Mouse (Mus musculus): ENCODE measurements around the gene RPS10-NUDT3. TPM values are rescaled to one million over a fixed set of nuclear protein-coding genes. Genes with fewer than 3 reads are reported as not detected.

RPS10-NUDT3 gene
- polyA plus RNA-seq, 1 experiment from 2014 or later: not detected

DNA sequence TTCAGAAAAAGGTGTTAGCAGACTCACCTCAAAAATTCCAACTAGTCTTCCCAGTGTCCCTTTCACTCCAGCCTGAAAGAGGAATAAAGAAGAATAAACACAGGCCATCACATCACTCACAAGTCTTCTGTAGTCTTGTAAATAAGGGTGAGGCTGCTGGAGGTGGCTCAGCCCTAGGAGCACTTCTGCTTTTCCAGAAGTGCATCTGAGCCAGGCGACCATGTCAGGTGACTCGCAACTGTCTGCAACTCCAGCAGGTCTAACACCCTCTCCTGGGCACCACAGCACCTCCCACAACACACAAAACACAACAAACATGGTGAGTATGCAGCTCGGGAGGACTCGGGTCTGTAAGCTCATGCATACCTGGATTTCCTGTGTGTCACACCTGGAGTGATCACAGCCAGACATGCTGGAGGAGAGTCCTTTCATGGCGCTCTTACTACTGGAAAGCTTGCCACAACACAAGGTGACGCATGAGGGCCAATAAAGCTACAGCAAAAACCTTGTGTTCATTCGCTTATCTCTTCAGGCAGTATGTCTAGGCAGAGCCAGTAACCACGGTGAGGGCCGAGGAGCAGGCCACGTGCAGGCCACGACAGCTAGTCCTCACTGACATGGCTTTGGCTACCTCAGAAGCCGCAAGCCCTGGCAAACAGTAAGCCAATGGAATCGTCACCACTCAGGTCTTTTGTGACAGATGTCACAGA is 51.7 kb downstream of the RPS10-NUDT3 start:
- no peak overlapping the region for H3K4me2 ChIP-seq (ENCODE audit: low read depth, low read length)
- 85% methylated on average over 13 of the region's 13 CpGs for WGBS
- no peak overlapping the region for H3K4me3 ChIP-seq (ENCODE audit: low read length)
- no peak overlapping the region for H3K9ac ChIP-seq (ENCODE audit: low read length)
- peaks cover 22% of the 10 kb centered on the region for H3K36me3 ChIP-seq (ENCODE audit: control insufficient read depth, insufficient read depth, low read length)
- no peak overlapping the region for H3K27ac ChIP-seq (ENCODE audit: low read length)
- ATAC-seq (ENCODE audit: low read depth): no peak
- H3K27me3 ChIP-seq (ENCODE audit: control insufficient read depth, insufficient read depth, low read depth, low read length): no peaks in the 10 kb centered on the region
- no peaks in the 10 kb centered on the region for H3K9me3 ChIP-seq (ENCODE audit: control insufficient read depth, low read length)
- no peaks in the 10 kb centered on the region for H3K4me1 ChIP-seq (replicated peaks; ENCODE audit: control insufficient read depth, insufficient read depth, low read length)

GRCm38 (mm10) chr17:27580392-27581068 is 54.5 kb downstream of the RPS10-NUDT3 start:
- peaks cover 11% of the 10 kb centered on the region for H3K4me1 ChIP-seq (replicated peaks; ENCODE audit: control insufficient read depth, insufficient read depth, low read length)
- no peak for ATAC-seq (ENCODE audit: low read depth)
- no peak overlapping the region for H3K4me2 ChIP-seq (ENCODE audit: low read depth, low read length)
- no peak overlapping the region for H3K4me3 ChIP-seq (ENCODE audit: low read length)
- H3K36me3 ChIP-seq (ENCODE audit: control insufficient read depth, insufficient read depth, low read length): peaks cover 21% of the 10 kb centered on the region
- 80% methylated on average over 20 of the region's 20 CpGs for WGBS
- H3K9ac ChIP-seq (ENCODE audit: low read length): no peak overlapping the region
- H3K9me3 ChIP-seq (ENCODE audit: control insufficient read depth, low read length): no peaks in the 10 kb centered on the region
- H3K27ac ChIP-seq (ENCODE audit: low read length): no peak overlapping the region
- H3K27me3 ChIP-seq (ENCODE audit: control insufficient read depth, insufficient read depth, low read depth, low read length): no peaks in the 10 kb centered on the region

DNA sequence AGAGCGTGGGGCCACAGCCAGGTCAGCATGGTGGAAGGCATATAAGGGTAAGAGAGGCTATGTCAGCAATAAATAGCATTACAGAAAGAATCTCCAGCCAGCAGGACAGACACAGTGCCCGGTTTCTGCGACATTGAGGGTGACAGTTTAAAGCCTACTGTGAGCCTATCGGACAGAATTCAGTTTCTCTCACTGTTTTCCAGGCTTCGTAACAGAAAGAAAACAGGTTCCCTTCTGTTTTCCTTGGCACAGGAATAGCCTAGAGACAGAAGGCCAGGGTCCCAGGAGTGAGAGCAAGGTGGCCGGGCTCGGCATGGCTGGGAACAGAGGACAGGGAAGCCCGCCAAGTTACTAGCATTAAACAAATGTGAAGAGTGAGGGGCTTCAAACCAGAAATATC is 55.2 kb downstream of the RPS10-NUDT3 start:
- Histone ChIP-seq H3K4me3 (ENCODE audit: low read length) (no peak overlapping the region), H3K9me3 (ENCODE audit: control insufficient read depth, low read length) (no peaks in the 10 kb centered on the region), H3K36me3 (ENCODE audit: control insufficient read depth, insufficient read depth, low read length) (peaks cover 21% of the 10 kb centered on the region), H3K4me1 (replicated peaks; ENCODE audit: control insufficient read depth, insufficient read depth, low read length) (peaks cover 13% of the 10 kb centered on the region), H3K9ac (ENCODE audit: low read length) (no peak overlapping the region), H3K27ac (ENCODE audit: low read length) (no peak overlapping the region), H3K4me2 (ENCODE audit: low read depth, low read length) (no peak overlapping the region), H3K27me3 (ENCODE audit: control insufficient read depth, insufficient read depth, low read depth, low read length) (no peaks in the 10 kb centered on the region)
- WGBS: 91% methylated on average over 8 of the region's 8 CpGs
- no peak for ATAC-seq (ENCODE audit: low read depth)

DNA sequence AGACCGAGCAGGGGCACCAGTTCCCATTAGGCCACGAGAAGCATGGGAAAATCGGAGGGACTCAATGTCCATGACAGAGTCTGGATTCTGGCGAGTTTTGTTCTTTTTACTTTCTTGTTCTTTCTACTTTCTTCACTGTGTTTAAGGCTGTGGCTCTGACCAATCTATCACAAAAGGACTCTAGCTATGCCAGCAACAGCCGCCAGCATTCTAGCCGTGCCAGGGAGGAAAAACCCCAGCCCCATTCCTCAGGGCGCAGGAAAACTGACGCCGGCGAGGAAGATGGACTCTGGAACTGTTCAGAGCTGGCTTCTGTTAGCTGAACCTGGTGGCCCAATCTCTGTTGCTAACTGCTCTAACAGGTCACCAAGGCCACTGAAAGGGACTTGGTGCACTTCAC is 56.5 kb downstream of the RPS10-NUDT3 start:
- peaks cover 21% of the 10 kb centered on the region for H3K36me3 ChIP-seq (ENCODE audit: control insufficient read depth, insufficient read depth, low read length)

DNA sequence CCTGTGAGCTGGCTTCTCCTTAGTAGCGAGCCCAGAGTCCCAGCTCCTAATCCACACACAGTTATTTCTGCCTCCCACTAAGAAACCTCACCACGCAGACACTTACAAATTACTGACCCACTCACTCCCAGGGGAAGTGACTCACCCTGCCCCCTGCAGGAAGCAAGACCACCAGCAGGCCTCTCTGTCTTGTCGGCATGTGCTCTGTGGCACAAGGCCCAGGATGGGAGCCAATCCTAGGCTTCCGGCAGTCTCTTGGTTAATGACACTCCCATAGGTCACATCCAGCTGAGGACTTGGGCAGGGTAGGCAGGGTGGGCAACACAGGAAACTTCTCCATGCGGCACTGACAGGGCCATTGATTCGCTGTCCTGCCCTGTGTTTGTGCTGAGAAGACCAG is 57.6 kb downstream of the RPS10-NUDT3 start:
- Histone ChIP-seq H3K9ac (ENCODE audit: low read length) (no peak overlapping the region), H3K4me2 (ENCODE audit: low read depth, low read length) (no peak overlapping the region), H3K4me1 (replicated peaks; ENCODE audit: control insufficient read depth, insufficient read depth, low read length) (peaks cover 13% of the 10 kb centered on the region), H3K36me3 (ENCODE audit: control insufficient read depth, insufficient read depth, low read length) (peaks cover 21% of the 10 kb centered on the region), H3K4me3 (ENCODE audit: low read length) (no peak overlapping the region), H3K27ac (ENCODE audit: low read length) (no peak overlapping the region), H3K9me3 (ENCODE audit: control insufficient read depth, low read length) (no peaks in the 10 kb centered on the region), H3K27me3 (ENCODE audit: control insufficient read depth, insufficient read depth, low read depth, low read length) (no peaks in the 10 kb centered on the region)
- no peak for ATAC-seq (ENCODE audit: low read depth)
- 64% methylated on average over 6 of the region's 6 CpGs for WGBS

More for the DNA sequence above, 56.5 kb downstream of the RPS10-NUDT3 start:
- Histone ChIP-seq H3K9me3 (ENCODE audit: control insufficient read depth, low read length) (no peaks in the 10 kb centered on the region), H3K9ac (ENCODE audit: low read length) (no peak overlapping the region), H3K4me1 (replicated peaks; ENCODE audit: control insufficient read depth, insufficient read depth, low read length) (peaks cover 13% of the 10 kb centered on the region), H3K27ac (ENCODE audit: low read length) (no peak overlapping the region), H3K4me2 (ENCODE audit: low read depth, low read length) (no peak overlapping the region), H3K4me3 (ENCODE audit: low read length) (no peak overlapping the region), H3K27me3 (ENCODE audit: control insufficient read depth, insufficient read depth, low read depth, low read length) (no peaks in the 10 kb centered on the region)
- WGBS: 93% methylated on average over 10 of the region's 10 CpGs
- no peak for ATAC-seq (ENCODE audit: low read depth)

DNA sequence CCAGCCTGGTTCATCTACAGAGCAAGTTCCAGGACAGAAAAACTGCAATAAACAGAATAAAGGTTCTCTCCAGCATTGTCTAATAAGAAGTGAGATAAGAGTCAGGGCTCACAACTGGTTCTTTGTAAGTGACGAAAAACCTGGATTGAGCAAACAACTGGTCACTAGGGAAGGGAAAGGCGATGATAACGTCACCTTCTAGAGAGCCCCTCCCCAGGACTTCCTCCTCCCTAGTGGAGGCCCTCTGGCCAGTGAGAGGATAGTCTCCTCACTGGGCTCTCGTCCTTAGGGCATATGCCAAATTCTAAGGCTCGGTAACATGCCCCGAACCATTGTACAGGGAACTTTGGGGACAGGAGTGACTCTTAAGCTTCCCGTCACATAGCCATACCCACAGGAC is 59.0 kb downstream of the RPS10-NUDT3 start:
- H3K27ac ChIP-seq (ENCODE audit: low read length): peak overlapping the region; percentile 48
- peaks cover 13% of the 10 kb centered on the region for H3K4me1 ChIP-seq (replicated peaks; ENCODE audit: control insufficient read depth, insufficient read depth, low read length)
- no peaks in the 10 kb centered on the region for H3K27me3 ChIP-seq (ENCODE audit: control insufficient read depth, insufficient read depth, low read depth, low read length)
- no peak overlapping the region for H3K4me3 ChIP-seq (ENCODE audit: low read length)
- H3K36me3 ChIP-seq (ENCODE audit: control insufficient read depth, insufficient read depth, low read length): peaks cover 19% of the 10 kb centered on the region
- ATAC-seq (ENCODE audit: low read depth): no peak
- no peak overlapping the region for H3K9ac ChIP-seq (ENCODE audit: low read length)
- no peak overlapping the region for H3K4me2 ChIP-seq (ENCODE audit: low read depth, low read length)
- 63% methylated on average over 7 of the region's 7 CpGs for WGBS
- no peaks in the 10 kb centered on the region for H3K9me3 ChIP-seq (ENCODE audit: control insufficient read depth, low read length)

DNA sequence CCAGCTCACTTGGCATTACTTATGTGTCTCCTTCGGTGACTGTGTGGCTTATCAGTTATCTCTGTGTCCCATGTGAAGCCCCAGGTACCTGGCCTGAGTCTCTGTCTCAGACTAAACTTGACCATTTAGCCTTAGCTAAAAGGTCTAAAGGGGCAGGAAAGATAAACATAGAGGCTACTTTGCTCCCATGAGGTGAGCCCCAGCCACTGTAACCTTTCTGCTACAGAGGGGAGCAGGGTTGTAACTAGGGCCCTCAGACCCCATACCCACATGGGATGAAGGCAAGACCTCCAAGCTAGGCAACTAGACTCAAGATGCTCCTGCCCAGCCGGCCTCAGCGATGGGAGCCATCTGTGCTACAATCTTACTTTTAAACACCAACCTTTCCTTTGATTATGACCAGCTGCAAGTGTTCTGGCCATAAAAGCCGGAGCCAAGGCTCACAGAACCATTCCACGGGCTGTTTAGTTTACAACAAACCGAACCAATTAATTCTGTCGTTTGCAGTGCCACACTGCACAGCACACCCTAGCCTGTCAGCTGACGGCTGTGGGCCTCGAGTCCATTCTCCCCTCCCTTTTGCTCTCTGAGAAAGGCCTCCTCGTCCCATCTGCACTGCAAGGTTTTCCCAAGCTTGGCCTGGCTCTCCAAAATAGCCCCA is 59.8 kb downstream of the RPS10-NUDT3 start:
- Histone ChIP-seq H3K4me2 (ENCODE audit: low read depth, low read length) (no peak overlapping the region), H3K27ac (ENCODE audit: low read length) (peak overlapping the region; percentile 63)

DNA sequence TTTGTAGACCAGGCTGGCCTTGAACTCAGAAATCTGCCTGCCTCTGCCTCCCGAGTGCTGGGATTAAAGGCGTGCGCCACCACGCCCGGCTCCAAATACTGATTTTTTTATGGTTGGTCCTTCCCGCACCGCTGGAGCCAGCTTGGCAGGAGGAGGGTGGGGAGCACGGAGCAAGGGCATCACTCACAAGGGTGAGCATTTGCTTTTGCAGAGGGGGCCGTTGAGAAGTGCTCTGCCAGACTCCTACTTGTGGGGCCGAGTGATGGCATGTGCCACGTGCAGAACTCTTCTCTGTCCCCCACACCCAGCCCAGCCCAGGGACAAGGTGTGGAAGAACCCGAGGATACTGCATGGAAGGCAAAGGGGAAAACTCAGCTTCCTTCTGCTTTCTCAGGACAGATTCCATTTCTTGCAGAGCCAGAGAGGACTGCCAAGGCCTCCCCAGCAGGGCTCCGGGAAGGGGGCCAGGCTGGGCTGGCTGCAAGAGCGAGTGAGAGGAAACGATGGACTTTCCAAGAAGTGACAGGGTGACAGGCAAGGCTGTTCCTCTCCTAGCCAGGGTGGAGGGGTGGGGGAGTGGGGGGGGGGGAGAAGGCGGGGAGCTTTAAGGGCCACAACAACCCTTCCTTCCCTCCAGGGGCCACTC is 60.4 kb downstream of the RPS10-NUDT3 start:
- no peaks in the 10 kb centered on the region for H3K9me3 ChIP-seq (ENCODE audit: control insufficient read depth, low read length)
- H3K27me3 ChIP-seq (ENCODE audit: control insufficient read depth, insufficient read depth, low read depth, low read length): no peaks in the 10 kb centered on the region
- H3K4me2 ChIP-seq (ENCODE audit: low read depth, low read length): no peak overlapping the region
- H3K4me1 ChIP-seq (replicated peaks; ENCODE audit: control insufficient read depth, insufficient read depth, low read length): peaks cover 13% of the 10 kb centered on the region
- no peak overlapping the region for H3K9ac ChIP-seq (ENCODE audit: low read length)
- peaks cover 8% of the 10 kb centered on the region; the same call in 1 of the 2 replicates for H3K36me3 ChIP-seq (ENCODE audit: control insufficient read depth, insufficient read depth, low read length)
- WGBS: 74% methylated on average over 15 of the region's 16 CpGs
- H3K4me3 ChIP-seq (ENCODE audit: low read length): no peak overlapping the region
- peak overlapping the region; percentile 63 for H3K27ac ChIP-seq (ENCODE audit: low read length)
- peak; percentile 93 for ATAC-seq (ENCODE audit: low read depth)

More for the DNA sequence above, 59.8 kb downstream of the RPS10-NUDT3 start:
- H3K9ac ChIP-seq (ENCODE audit: low read length): no peak overlapping the region
- WGBS: 56% methylated on average over 10 of the region's 10 CpGs
- no peak overlapping the region for H3K4me3 ChIP-seq (ENCODE audit: low read length)
- no peaks in the 10 kb centered on the region for H3K27me3 ChIP-seq (ENCODE audit: control insufficient read depth, insufficient read depth, low read depth, low read length)
- peaks cover 11% of the 10 kb centered on the region; the same call in 1 of the 2 replicates for H3K36me3 ChIP-seq (ENCODE audit: control insufficient read depth, insufficient read depth, low read length)
- peak; percentile 13; the same call in 1 of the 2 replicates for ATAC-seq (ENCODE audit: low read depth)
- peaks cover 13% of the 10 kb centered on the region for H3K4me1 ChIP-seq (replicated peaks; ENCODE audit: control insufficient read depth, insufficient read depth, low read length)
- no peaks in the 10 kb centered on the region for H3K9me3 ChIP-seq (ENCODE audit: control insufficient read depth, low read length)
